Mouse (Mus musculus) liver, embryonic 13.5 days (tissue): Measurements from ENCODE around the gene Kbtbd2. TPM values are rescaled to one million over a fixed set of nuclear protein-coding genes. Genes with fewer than 3 reads are reported as not detected.

Experiments used
- ATAC-seq: fragments of 200-750 bp; cut with Nextera tagmentation; 2 replicates; pipeline ENCODE4 v1.8.0; 2017; ENCODE audit warnings: low read depth, mild to moderate bottlenecking, moderate number of reproducible peaks, moderate library complexity
- DNase-seq: peaks from one replicate; pipeline ENCODE4 v3.0.0; 2022
- H3K27ac ChIP-seq: fragments of 300-500 bp; sonication (generic); 2 replicates; pipeline ENCODE4 v1.5.1; 2015; ENCODE audit warnings: moderate library complexity, mild to moderate bottlenecking, inconsistent platforms
- H3K27me3 ChIP-seq: fragments of 300-500 bp; sonication (generic); 2 replicates; pipeline ENCODE4 v1.6.1; 2015; ENCODE audit warnings: mild to moderate bottlenecking, inconsistent platforms
- H3K36me3 ChIP-seq: fragments of 300-500 bp; sonication (generic); 2 replicates; pipeline ENCODE4 v1.6.1; 2015; ENCODE audit warnings: mild to moderate bottlenecking, inconsistent platforms
- H3K4me1 ChIP-seq: fragments of 300-500 bp; sonication (generic); replicated peaks from 2 replicates; pipeline ENCODE4 v1.6.1; 2015; ENCODE audit warnings: inconsistent platforms
- H3K4me2 ChIP-seq: fragments of 300-500 bp; sonication (generic); 2 replicates; pipeline ENCODE4 v1.6.1; 2015; ENCODE audit warnings: inconsistent platforms, mild to moderate bottlenecking, moderate library complexity
- H3K4me3 ChIP-seq: fragments of 300-500 bp; sonication (generic); replicated peaks from 2 replicates; pipeline ENCODE4 v1.5.1; 2015; ENCODE audit warnings: mild to moderate bottlenecking, inconsistent platforms
- H3K9ac ChIP-seq: fragments of 300-500 bp; sonication (generic); 2 replicates; pipeline ENCODE4 v1.6.1; 2015; ENCODE audit warnings: mild to moderate bottlenecking, inconsistent platforms
- H3K9me3 ChIP-seq: fragments of 300-500 bp; sonication (generic); replicated peaks from 2 replicates; pipeline ENCODE4 v1.6.1; 2016; ENCODE audit warnings: inconsistent platforms
- WGBS: fragments of 180-500 bp; shearing (Covaris S2); methylation state at CpG from one replicate; pipeline ENCODE4 v1.1.7; 2015; ENCODE audit not compliant: insufficient replicate concordance; 5-methylcytosine and 5-hydroxymethylcytosine counted together
- polyA plus RNA-seq: library from polyadenylated mRNA; unstranded; fragments of >200 nt; fragmentation: Nextera tagmentation; extraction: Ambion mirVana; gene quantifications from 2 replicates; pipeline ENCODE4 v1.2.1, GENCODE M21; 2015

Gene Kbtbd2
- 13.6 TPM in 2 replicates for polyA plus RNA-seq

DNA sequence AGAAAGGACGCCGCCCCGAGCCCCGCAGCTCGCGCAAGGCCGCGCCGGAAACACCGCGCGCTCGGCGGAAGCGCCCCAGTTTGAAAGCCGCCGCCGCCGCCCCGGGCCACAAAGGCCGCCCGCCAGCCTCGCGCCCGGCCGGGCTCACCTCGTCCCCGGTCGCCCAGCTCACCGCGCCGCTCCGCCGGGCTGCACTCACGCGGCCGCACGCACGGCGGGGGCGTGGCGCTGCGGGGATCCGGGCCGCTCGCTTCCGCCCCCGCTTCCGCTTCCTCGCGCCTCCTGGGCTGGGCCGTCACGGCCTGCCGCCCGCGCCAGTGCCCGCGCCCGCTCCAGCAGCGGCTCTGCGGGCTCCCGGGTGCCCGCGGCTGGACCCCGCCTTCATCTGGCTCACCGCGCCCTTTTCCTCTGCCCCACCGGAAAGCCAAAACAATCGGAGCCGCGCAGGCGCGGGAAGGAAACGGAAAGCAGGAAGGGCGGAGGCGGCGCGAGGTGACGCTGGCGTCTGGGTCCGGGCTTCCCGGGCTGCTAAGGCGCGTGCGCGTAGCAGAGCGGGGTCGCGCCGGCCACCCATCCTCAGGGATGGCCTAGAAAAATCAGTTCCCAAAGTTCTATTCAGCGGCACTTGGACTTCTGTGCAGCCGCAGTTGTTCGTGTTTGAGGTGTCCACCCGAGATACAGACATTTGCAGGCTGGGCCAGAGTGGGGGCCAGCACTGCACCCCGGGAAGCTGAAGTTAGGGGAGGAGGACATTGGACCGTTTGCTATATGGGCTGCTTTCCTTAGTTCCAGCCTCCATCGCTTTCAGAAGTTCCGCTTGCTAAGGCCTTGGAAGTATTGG lies at the start of gene Kbtbd2:
Gene Kbtbd2, minus strand, starts transcription at position 503 of the 841 bp plus-strand sequence.
- H3K27me3 ChIP-seq, result no peaks in the 10 kb centered on the region
- peak within 1 kb of the TSS; percentile 89 for H3K4me3 ChIP-seq
- peak within 1 kb of the TSS; percentile 95 for H3K9ac ChIP-seq
- peaks cover 46% of the 10 kb centered on the region for H3K4me1 ChIP-seq
- peak within 1 kb of the TSS; percentile 87 for H3K4me2 ChIP-seq
- WGBS, result under 1% methylated on average over 89 of the region's 98 CpGs
- peak; percentile 92 for DNase-seq
- no peaks in the 10 kb centered on the region for H3K9me3 ChIP-seq
- peak; percentile 92 for ATAC-seq
- H3K27ac ChIP-seq, result peak within 1 kb of the TSS; percentile 99
- H3K36me3 ChIP-seq, result peaks cover 13% of the 10 kb centered on the region

DNA sequence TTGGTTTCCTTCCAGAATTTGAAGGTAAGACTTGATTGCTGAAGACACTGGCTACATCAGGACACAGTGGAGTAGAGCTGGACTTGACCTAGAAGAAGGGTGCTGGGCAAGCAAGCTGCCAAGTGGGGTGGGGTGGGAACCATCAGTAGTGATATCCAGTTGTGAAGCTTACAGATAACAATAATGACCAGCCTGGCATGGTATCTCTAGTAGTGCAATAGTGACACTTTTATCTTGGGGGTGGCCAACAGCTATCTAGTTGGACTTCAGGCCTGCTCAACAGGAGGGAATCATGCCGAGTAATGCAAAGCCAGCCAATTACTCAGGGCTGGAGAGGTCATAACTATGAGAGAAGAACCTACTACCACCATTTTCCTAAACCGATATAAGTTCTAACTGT lies 46.8 kb upstream of the Kbtbd2 start:
- WGBS, result 45% methylated on average over 2 of the region's 2 CpGs
- H3K27ac ChIP-seq, result peak overlapping the region; percentile 73
- no peaks in the 10 kb centered on the region for H3K27me3 ChIP-seq
- H3K36me3 ChIP-seq, result no peaks in the 10 kb centered on the region
- DNase-seq, result peak; percentile 27
- no peak overlapping the region for H3K9ac ChIP-seq
- ATAC-seq, result peak; percentile 96
- no peak overlapping the region for H3K4me3 ChIP-seq
- H3K4me1 ChIP-seq, result peaks cover 37% of the 10 kb centered on the region
- no peaks in the 10 kb centered on the region for H3K9me3 ChIP-seq
- peak overlapping the region; percentile 15 for H3K4me2 ChIP-seq

- ATAC-seq (no peak), DNase-seq (no peak)
- Histone ChIP-seq H3K27ac (no peak overlapping the region), H3K36me3 (no peaks in the 10 kb centered on the region), H3K4me1 (peaks cover 44% of the 10 kb centered on the region), H3K9me3 (no peaks in the 10 kb centered on the region), H3K4me3 (no peak overlapping the region), H3K4me2 (no peak overlapping the region), H3K9ac (no peak overlapping the region), H3K27me3 (no peaks in the 10 kb centered on the region)
- 82% methylated on average over 3 of the region's 3 CpGs for WGBS
Observed at GRCm38 (mm10) chr6:56843229-56843628, 45.6 kb upstream of the Kbtbd2 start.

- Histone ChIP-seq H3K4me3 (no peak overlapping the region), H3K36me3 (peaks cover 2% of the 10 kb centered on the region; the same call in 1 of the 2 replicates), H3K9me3 (no peaks in the 10 kb centered on the region), H3K27me3 (no peaks in the 10 kb centered on the region), H3K9ac (no peak overlapping the region), H3K4me2 (no peak overlapping the region), H3K4me1 (peaks cover 24% of the 10 kb centered on the region), H3K27ac (no peak overlapping the region)
- ATAC-seq (no peak), DNase-seq (no peak)
- 75% methylated on average over 3 of the region's 3 CpGs for WGBS
Observed at GRCm38 (mm10) chr6:56837621-56838020, 40.0 kb upstream of the Kbtbd2 start.

GRCm38 (mm10) chr6:56837166-56837565 lies 39.6 kb upstream of the Kbtbd2 start:
- no peak for ATAC-seq
- H3K4me1 ChIP-seq, result peaks cover 28% of the 10 kb centered on the region
- H3K9ac ChIP-seq, result no peak overlapping the region
- H3K9me3 ChIP-seq, result no peaks in the 10 kb centered on the region
- peaks cover 2% of the 10 kb centered on the region; the same call in 1 of the 2 replicates for H3K36me3 ChIP-seq
- no peak overlapping the region for H3K27ac ChIP-seq
- DNase-seq, result no peak
- H3K4me2 ChIP-seq, result no peak overlapping the region
- no peak overlapping the region for H3K4me3 ChIP-seq
- WGBS, result 83% methylated on average over 12 of the region's 12 CpGs
- no peaks in the 10 kb centered on the region for H3K27me3 ChIP-seq

- H3K4me3 ChIP-seq, result no peak overlapping the region
- ATAC-seq (no peak), DNase-seq (no peak)
- H3K27me3 ChIP-seq, result peaks cover 6% of the 10 kb centered on the region
- no peak overlapping the region for H3K4me2 ChIP-seq
- H3K4me1 ChIP-seq, result peaks cover 30% of the 10 kb centered on the region
- H3K27ac ChIP-seq, result no peak overlapping the region
- no peak overlapping the region for H3K9ac ChIP-seq
- no peaks in the 10 kb centered on the region for H3K9me3 ChIP-seq
- H3K36me3 ChIP-seq, result peaks cover 2% of the 10 kb centered on the region; the same call in 1 of the 2 replicates
- 83% methylated on average over 10 of the region's 10 CpGs for WGBS
Observed at GRCm38 (mm10) chr6:56835532-56835931, 37.9 kb upstream of the Kbtbd2 start.

DNA sequence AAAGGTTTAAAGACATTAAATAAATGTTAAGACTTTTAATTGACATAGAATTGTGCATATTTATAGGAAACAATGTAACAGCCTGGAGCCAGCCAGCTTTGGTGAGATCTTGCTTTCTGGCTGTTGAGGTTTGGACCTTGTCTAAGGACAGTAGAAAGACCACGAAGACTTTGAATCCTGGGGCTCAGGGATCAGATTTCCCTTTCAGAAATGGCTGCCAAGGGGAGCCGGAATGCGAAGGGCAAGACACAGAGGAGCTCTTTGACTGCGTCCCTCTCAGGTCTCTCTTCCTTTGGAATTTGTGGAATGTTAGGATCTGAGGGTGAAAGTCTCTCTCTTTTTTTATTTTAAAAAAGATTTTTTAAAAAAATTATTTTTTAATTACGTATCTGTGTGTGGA lies 37.2 kb upstream of the Kbtbd2 start:
- ATAC-seq (no peak), DNase-seq (no peak)
- no peak overlapping the region for H3K4me2 ChIP-seq
- peaks cover 30% of the 10 kb centered on the region for H3K4me1 ChIP-seq
- H3K27ac ChIP-seq, result no peak overlapping the region
- H3K27me3 ChIP-seq, result peaks cover 6% of the 10 kb centered on the region
- 80% methylated on average over 5 of the region's 5 CpGs for WGBS
- peaks cover 2% of the 10 kb centered on the region; the same call in 1 of the 2 replicates for H3K36me3 ChIP-seq
- H3K9ac ChIP-seq, result no peak overlapping the region
- H3K9me3 ChIP-seq, result no peaks in the 10 kb centered on the region
- H3K4me3 ChIP-seq, result no peak overlapping the region

DNA sequence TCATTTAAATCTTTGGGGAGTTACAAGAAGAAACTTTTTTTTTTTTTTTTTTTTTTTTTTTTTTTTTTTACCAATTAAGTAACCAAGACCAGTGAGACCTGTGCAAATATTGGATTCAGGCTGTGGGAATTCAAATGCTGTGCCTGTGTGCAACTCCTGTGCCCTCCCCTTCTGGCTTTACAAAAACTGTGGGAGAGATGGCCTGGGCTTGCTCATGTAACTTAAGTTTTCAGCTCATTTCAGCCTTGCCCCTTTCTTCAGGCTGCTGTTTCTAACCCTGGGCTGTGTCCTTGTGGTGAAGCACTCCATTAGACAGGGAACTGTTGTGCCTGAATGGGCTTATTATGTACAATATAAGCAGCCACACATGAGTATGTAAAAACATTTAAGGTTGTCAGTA lies 35.2 kb upstream of the Kbtbd2 start:
- ATAC-seq, result no peak
- H3K4me2 ChIP-seq, result peak overlapping the region; percentile 94
- H3K4me1 ChIP-seq, result peaks cover 20% of the 10 kb centered on the region
- H3K4me3 ChIP-seq, result peak overlapping the region; percentile 70
- no peaks in the 10 kb centered on the region for H3K9me3 ChIP-seq
- no peak overlapping the region for H3K27ac ChIP-seq
- H3K9ac ChIP-seq, result peak overlapping the region; percentile 77; the same call in 1 of the 2 replicates
- peaks cover 2% of the 10 kb centered on the region; the same call in 1 of the 2 replicates for H3K36me3 ChIP-seq
- H3K27me3 ChIP-seq, result peaks cover 6% of the 10 kb centered on the region
- no peak for DNase-seq

GRCm38 (mm10) chr6:56832407-56832796 lies 34.8 kb upstream of the Kbtbd2 start:
- H3K9me3 ChIP-seq, result no peaks in the 10 kb centered on the region
- peak overlapping the region; percentile 77 for H3K9ac ChIP-seq
- 6% methylated on average over 15 of the region's 15 CpGs for WGBS
- peak overlapping the region; percentile 70 for H3K4me3 ChIP-seq
- H3K4me1 ChIP-seq, result peaks cover 20% of the 10 kb centered on the region
- ATAC-seq (peak; percentile 13; the same call in 1 of the 2 replicates), DNase-seq (no peak)
- peaks cover 6% of the 10 kb centered on the region for H3K27me3 ChIP-seq
- peak overlapping the region; percentile 94 for H3K4me2 ChIP-seq
- H3K27ac ChIP-seq, result peak overlapping the region; percentile 43; the same call in 1 of the 2 replicates
- peaks cover 2% of the 10 kb centered on the region; the same call in 1 of the 2 replicates for H3K36me3 ChIP-seq

DNA sequence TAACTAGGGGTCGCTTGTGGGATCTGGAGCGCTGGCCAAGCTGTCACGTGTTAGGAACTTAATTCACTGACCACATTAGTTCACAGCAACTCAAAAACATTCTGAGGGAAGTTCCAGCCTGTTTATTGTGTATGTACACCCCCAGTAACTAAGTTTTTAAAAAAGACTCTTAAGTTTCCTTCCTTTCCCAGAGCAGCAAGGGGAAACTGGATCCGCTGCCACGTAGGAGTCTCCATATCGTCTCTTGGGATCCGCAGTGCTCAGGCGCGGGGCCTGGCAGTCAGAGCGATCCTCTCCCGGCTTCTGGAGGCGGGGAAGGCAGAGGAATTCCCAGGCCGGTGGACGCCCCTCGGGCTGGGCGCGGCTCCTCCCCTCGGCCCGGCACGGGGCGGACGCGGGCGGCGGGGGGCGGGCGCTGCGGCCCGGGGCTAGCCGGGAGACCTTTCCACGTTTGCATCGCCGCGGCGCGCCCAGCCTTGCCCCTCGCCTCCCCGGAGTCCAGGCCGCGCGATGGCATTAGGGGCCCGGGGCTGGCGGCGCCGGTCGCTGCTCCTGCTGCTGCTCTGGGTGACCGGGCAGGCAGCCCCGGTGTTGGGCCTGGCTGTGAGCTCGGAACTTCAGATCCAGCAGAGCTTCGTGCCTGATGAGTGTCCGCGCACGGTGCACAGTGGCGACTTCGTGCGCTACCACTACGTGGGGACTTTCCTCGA lies 34.2 kb upstream of the Kbtbd2 start, which contains the start of gene Fkbp9:
Gene Fkbp9, plus strand, starts transcription at position 363 of the 710 bp plus-strand sequence.
- peaks cover 6% of the 10 kb centered on the region for H3K27me3 ChIP-seq
- H3K4me2 ChIP-seq, result peak within 1 kb of the TSS; percentile 94
- under 1% methylated on average over 58 of the region's 58 CpGs for WGBS
- H3K9me3 ChIP-seq, result no peaks in the 10 kb centered on the region
- peak within 1 kb of the TSS; percentile 70 for H3K4me3 ChIP-seq
- peaks cover 20% of the 10 kb centered on the region for H3K4me1 ChIP-seq
- peaks cover 2% of the 10 kb centered on the region; the same call in 1 of the 2 replicates for H3K36me3 ChIP-seq
- peak within 1 kb of the TSS; percentile 43; the same call in 1 of the 2 replicates for H3K27ac ChIP-seq
- DNase-seq (peak; percentile 49), ATAC-seq (peak; percentile 91)
- H3K9ac ChIP-seq, result peak within 1 kb of the TSS; percentile 77

DNA sequence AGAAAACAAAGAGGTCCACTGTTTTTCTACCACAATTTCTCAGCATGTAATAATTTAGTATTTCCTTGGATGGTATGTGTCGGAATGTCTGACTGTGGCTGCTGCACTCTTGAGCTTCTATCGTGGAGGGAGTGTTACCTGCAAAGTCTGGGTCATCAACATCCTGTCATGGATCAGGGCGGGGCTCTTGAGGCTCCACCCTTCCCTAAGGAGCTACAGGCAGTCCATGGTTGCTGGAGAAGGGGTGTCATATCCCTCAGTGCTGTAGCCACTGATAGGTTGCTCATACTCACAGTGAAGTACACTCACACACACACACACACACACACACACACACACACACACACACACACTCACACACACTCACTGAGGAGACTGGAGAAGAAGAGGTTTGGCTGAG lies 28.0 kb upstream of the Kbtbd2 start:
- Histone ChIP-seq H3K9me3 (no peaks in the 10 kb centered on the region), H3K4me1 (peaks cover 12% of the 10 kb centered on the region), H3K27ac (no peak overlapping the region), H3K36me3 (no peaks in the 10 kb centered on the region), H3K4me2 (no peak overlapping the region), H3K27me3 (no peaks in the 10 kb centered on the region), H3K9ac (no peak overlapping the region), H3K4me3 (no peak overlapping the region)
- DNase-seq (no peak), ATAC-seq (peak; percentile 43; the same call in 1 of the 2 replicates)
- WGBS, result 39% methylated on average over 3 of the region's 3 CpGs
